Mouse (Mus musculus): Measurements from ENCODE around the gene Ptprn2.

DNA sequence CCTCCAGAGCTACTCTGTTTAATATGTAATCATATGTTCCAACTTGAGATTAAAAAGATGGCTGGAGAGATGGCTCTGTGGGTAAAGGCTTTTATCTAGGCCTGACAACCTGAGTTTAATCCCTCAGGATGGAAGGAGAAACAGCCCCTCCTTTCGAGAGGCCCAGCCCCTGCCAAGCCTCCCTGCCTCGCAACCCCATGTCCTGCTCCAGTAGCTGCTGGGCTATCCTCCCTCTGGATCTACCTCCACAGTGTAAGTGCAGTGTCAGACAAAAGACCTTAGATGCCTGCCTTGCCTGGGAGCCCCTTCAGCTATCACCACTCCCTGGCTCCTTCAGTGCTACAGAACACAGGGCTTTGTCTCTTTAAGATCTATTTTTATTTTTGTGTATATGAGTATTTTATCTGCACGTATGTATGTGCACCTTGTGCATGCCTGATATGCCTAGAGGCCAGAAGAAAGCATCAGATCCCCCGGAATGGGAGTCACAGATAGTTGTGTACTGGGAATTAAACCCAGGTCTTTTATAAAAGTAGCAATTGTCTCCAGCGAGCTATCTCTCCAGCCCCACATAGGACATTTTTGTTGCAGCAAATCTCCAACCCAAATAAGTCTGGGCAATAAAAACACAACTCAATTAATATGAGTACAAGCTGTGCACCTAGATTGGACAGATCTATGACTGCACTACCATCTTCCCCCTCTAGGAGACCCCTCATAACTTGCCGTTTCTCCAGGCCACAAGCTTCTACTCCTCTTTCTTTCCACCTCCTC, 775.1 kb downstream of the Ptprn2 start:
- TF ChIP-seq BHLHE40 (IDR thresholded peaks at IDR 0.05; ENCODE audit: low read depth, low read length) (no peak), ELF1 (IDR thresholded peaks at IDR 0.05; ENCODE audit: low read depth, low read length) (no peak), EP300 (IDR thresholded peaks at IDR 0.05; ENCODE audit: low read length) (no peak), POLR2A (IDR thresholded peaks at IDR 0.05; ENCODE audit: low read depth, low read length) (no peak), PAX5 (IDR thresholded peaks at IDR 0.05; ENCODE audit: low read length) (no peak)
